Mouse (Mus musculus) stomach, embryonic 14.5 days (tissue): ENCODE measurements around the gene Ptprg. TPM values are rescaled to one million over a fixed set of nuclear protein-coding genes. Genes with fewer than 3 reads are reported as not detected.

Source experiments
- ATAC-seq: fragments of 200-750 bp; cut with Nextera tagmentation; 2 replicates; pipeline ENCODE4 v1.8.0; 2017; ENCODE audit warnings: low read depth, moderate TSS enrichment; ENCODE audit not compliant: insufficient number of reproducible peaks, insufficient read depth, low FRiP score
- H3K27ac ChIP-seq: fragments of 300-500 bp; sonication (generic); 2 replicates; pipeline ENCODE4 v1.5.1; 2014; ENCODE audit warnings: mild to moderate bottlenecking, low read length, moderate library complexity, mixed read lengths
- H3K27me3 ChIP-seq: fragments of 300-500 bp; sonication (generic); 2 replicates; pipeline ENCODE4 v1.6.1; 2014; ENCODE audit warnings: low read length, control low read depth, mixed read lengths; ENCODE audit not compliant: control insufficient read depth, insufficient read depth
- H3K36me3 ChIP-seq: fragments of 300-500 bp; sonication (generic); 2 replicates; pipeline ENCODE4 v1.6.1; 2014; ENCODE audit warnings: mild to moderate bottlenecking, control low read depth, low read length, moderate library complexity, mixed read lengths; ENCODE audit not compliant: control insufficient read depth, insufficient read depth
- H3K4me1 ChIP-seq: fragments of 300-500 bp; sonication (generic); 2 replicates; pipeline ENCODE4 v1.6.1; 2014; ENCODE audit warnings: low read length, control low read depth, mixed read lengths; ENCODE audit not compliant: control insufficient read depth, insufficient read depth
- H3K4me2 ChIP-seq: fragments of 300-500 bp; sonication (generic); replicated peaks from 2 replicates; pipeline ENCODE4 v1.6.1; 2014; ENCODE audit warnings: low read depth, low read length, control low read depth
- H3K4me3 ChIP-seq: fragments of 300-500 bp; sonication (generic); 2 replicates; pipeline ENCODE4 v1.5.1; 2014; ENCODE audit warnings: low read depth, low read length, control low read depth
- H3K9ac ChIP-seq: fragments of 300-500 bp; sonication (generic); replicated peaks from 2 replicates; pipeline ENCODE4 v1.6.1; 2014; ENCODE audit warnings: low read depth, mild to moderate bottlenecking, control low read depth, low read length, moderate library complexity, mixed read lengths
- H3K9me3 ChIP-seq: fragments of 300-500 bp; sonication (generic); 2 replicates; pipeline ENCODE4 v1.6.1; 2016; ENCODE audit warnings: low read depth, low read length, control low read depth; ENCODE audit not compliant: control insufficient read depth
- WGBS: fragments of 180-500 bp; shearing (Covaris S2); extraction: QIAGEN DNeasy Blood & Tissue Kit; methylation state at CpG from one replicate; pipeline ENCODE4 v1.1.7; 2014; 5-methylcytosine and 5-hydroxymethylcytosine counted together
- polyA plus RNA-seq: library from polyadenylated mRNA; unstranded; fragments of >200 nt; fragmentation: Nextera tagmentation; extraction: Ambion mirVana; gene quantifications from 2 replicates; pipeline ENCODE4 v1.2.1, GENCODE M21; 2014

The Ptprg gene
- polyA plus RNA-seq, 1 experiment from 2014 or later: 31.3 TPM

- Histone ChIP-seq H3K36me3 (no peaks in the 10 kb centered on the region), H3K27me3 (no peaks in the 10 kb centered on the region), H3K9me3 (no peaks in the 10 kb centered on the region), H3K4me1 (peaks cover 25% of the 10 kb centered on the region), H3K4me3 (no peak overlapping the region), H3K4me2 (no peak overlapping the region), H3K9ac (no peak overlapping the region), H3K27ac (peak overlapping the region; percentile 61; the same call in 1 of the 2 replicates)
- WGBS: 50% methylated on average over 2 of the region's 2 CpGs
- ATAC-seq: no peak
Observed at GRCm38 (mm10) chr14:11684104-11684503, 130.8 kb downstream of the Ptprg start.

- H3K4me2 ChIP-seq: no peak overlapping the region
- ATAC-seq: no peak
- peaks cover 16% of the 10 kb centered on the region for H3K4me1 ChIP-seq
- no peak overlapping the region for H3K9ac ChIP-seq
- no peak overlapping the region for H3K27ac ChIP-seq
- WGBS: 81% methylated on average over 1 of the region's 1 CpGs
- H3K4me3 ChIP-seq: no peak overlapping the region
- H3K27me3 ChIP-seq: no peaks in the 10 kb centered on the region
- no peaks in the 10 kb centered on the region for H3K36me3 ChIP-seq
- no peaks in the 10 kb centered on the region for H3K9me3 ChIP-seq
Observed at GRCm38 (mm10) chr14:11687541-11687940, 134.2 kb downstream of the Ptprg start.

- WGBS: 74% methylated on average over 6 of the region's 6 CpGs
- H3K9me3 ChIP-seq: no peaks in the 10 kb centered on the region
- H3K4me2 ChIP-seq: no peak overlapping the region
- peaks cover 11% of the 10 kb centered on the region for H3K4me1 ChIP-seq
- ATAC-seq: no peak
- H3K9ac ChIP-seq: no peak overlapping the region
- H3K36me3 ChIP-seq: no peaks in the 10 kb centered on the region
- no peak overlapping the region for H3K4me3 ChIP-seq
- no peaks in the 10 kb centered on the region for H3K27me3 ChIP-seq
- no peak overlapping the region for H3K27ac ChIP-seq
Observed at GRCm38 (mm10) chr14:11688142-11688541, 134.8 kb downstream of the Ptprg start.

- no peaks in the 10 kb centered on the region for H3K36me3 ChIP-seq
- no peak overlapping the region for H3K4me3 ChIP-seq
- H3K4me1 ChIP-seq: no peaks in the 10 kb centered on the region
- no peaks in the 10 kb centered on the region for H3K9me3 ChIP-seq
- no peak overlapping the region for H3K4me2 ChIP-seq
- 100% methylated on average over 1 of the region's 1 CpGs for WGBS
- no peak for ATAC-seq
- no peaks in the 10 kb centered on the region for H3K27me3 ChIP-seq
- H3K9ac ChIP-seq: no peak overlapping the region
- H3K27ac ChIP-seq: no peak overlapping the region
Observed at GRCm38 (mm10) chr14:11690066-11690465, 136.7 kb downstream of the Ptprg start.

- no peaks in the 10 kb centered on the region for H3K4me1 ChIP-seq
- H3K27me3 ChIP-seq: no peaks in the 10 kb centered on the region
- 83% methylated on average over 3 of the region's 3 CpGs for WGBS
- H3K4me2 ChIP-seq: no peak overlapping the region
- no peak overlapping the region for H3K9ac ChIP-seq
- no peaks in the 10 kb centered on the region for H3K36me3 ChIP-seq
- no peak overlapping the region for H3K4me3 ChIP-seq
- no peaks in the 10 kb centered on the region for H3K9me3 ChIP-seq
- ATAC-seq: no peak
- no peak overlapping the region for H3K27ac ChIP-seq
Observed at GRCm38 (mm10) chr14:11691531-11691930, 138.2 kb downstream of the Ptprg start.

- Histone ChIP-seq H3K36me3 (no peaks in the 10 kb centered on the region), H3K27ac (no peak overlapping the region), H3K27me3 (no peaks in the 10 kb centered on the region), H3K9ac (no peak overlapping the region), H3K4me2 (no peak overlapping the region), H3K4me3 (no peak overlapping the region), H3K9me3 (no peaks in the 10 kb centered on the region), H3K4me1 (peaks cover 7% of the 10 kb centered on the region; the same call in 1 of the 2 replicates)
- ATAC-seq: no peak
- 63% methylated on average over 4 of the region's 4 CpGs for WGBS
Observed at GRCm38 (mm10) chr14:11698880-11699279, 145.5 kb downstream of the Ptprg start.

GRCm38 (mm10) chr14:11699654-11700053, 146.3 kb downstream of the Ptprg start:
- peaks cover 7% of the 10 kb centered on the region; the same call in 1 of the 2 replicates for H3K4me1 ChIP-seq
- no peaks in the 10 kb centered on the region for H3K36me3 ChIP-seq
- 88% methylated on average over 2 of the region's 2 CpGs for WGBS

GRCm38 (mm10) chr14:11701516-11702249, 148.4 kb downstream of the Ptprg start:
- no peak overlapping the region for H3K9ac ChIP-seq

More at GRCm38 (mm10) chr14:11699654-11700053, 146.3 kb downstream of the Ptprg start:
- H3K27me3 ChIP-seq: no peaks in the 10 kb centered on the region
- no peaks in the 10 kb centered on the region for H3K9me3 ChIP-seq
- H3K27ac ChIP-seq: no peak overlapping the region
- no peak for ATAC-seq
- H3K4me3 ChIP-seq: no peak overlapping the region
- no peak overlapping the region for H3K9ac ChIP-seq
- no peak overlapping the region for H3K4me2 ChIP-seq

More at GRCm38 (mm10) chr14:11701516-11702249, 148.4 kb downstream of the Ptprg start:
- no peak for ATAC-seq
- no peaks in the 10 kb centered on the region for H3K27me3 ChIP-seq
- H3K9me3 ChIP-seq: no peaks in the 10 kb centered on the region
- H3K4me2 ChIP-seq: no peak overlapping the region
- H3K36me3 ChIP-seq: no peaks in the 10 kb centered on the region
- 78% methylated on average over 9 of the region's 9 CpGs for WGBS
- peaks cover 7% of the 10 kb centered on the region; the same call in 1 of the 2 replicates for H3K4me1 ChIP-seq
- H3K4me3 ChIP-seq: no peak overlapping the region
- no peak overlapping the region for H3K27ac ChIP-seq
